Mouse (Mus musculus) ES-Bruce4 (cell line): ENCODE measurements around the gene Ints11. TPM values are rescaled to one million over a fixed set of nuclear protein-coding genes. Genes with fewer than 3 reads are reported as not detected.

Experiments
- H3K27ac ChIP-seq: 2 replicates; pipeline ENCODE4 v1.5.1; 2012; ENCODE audit warnings: low read length, inconsistent platforms; ENCODE audit not compliant: insufficient read depth
- H3K27me3 ChIP-seq: 2 replicates; pipeline ENCODE4 v1.6.1; 2012; ENCODE audit warnings: mild to moderate bottlenecking, low read length, inconsistent platforms; ENCODE audit not compliant: control insufficient read depth, poor library complexity, insufficient read depth, severe bottlenecking
- H3K36me3 ChIP-seq: 2 replicates; pipeline ENCODE4 v1.6.1; 2012; ENCODE audit warnings: inconsistent platforms, mild to moderate bottlenecking, low read length, moderate library complexity; ENCODE audit not compliant: control insufficient read depth, poor library complexity, insufficient read depth, severe bottlenecking
- H3K4me1 ChIP-seq: one replicate; pipeline ENCODE4 v1.8.1; 2011; ENCODE audit warnings: low read length; ENCODE audit not compliant: control insufficient read depth, insufficient read depth
- H3K4me3 ChIP-seq: 2 replicates; pipeline ENCODE4 v1.5.1; 2011; ENCODE audit warnings: low read depth, mild to moderate bottlenecking, low read length
- H3K9ac ChIP-seq: 2 replicates; pipeline ENCODE4 v1.6.1; 2012; ENCODE audit warnings: low read depth, mild to moderate bottlenecking, inconsistent platforms; ENCODE audit not compliant: poor library complexity, severe bottlenecking
- H3K9me3 ChIP-seq: replicated peaks from 2 replicates; pipeline ENCODE4 v1.6.1; 2012; ENCODE audit warnings: mild to moderate bottlenecking, low read length, inconsistent platforms; ENCODE audit not compliant: control insufficient read depth, poor library complexity, insufficient read depth, severe bottlenecking
- CTCF ChIP-seq: IDR thresholded peaks from one replicate; pipeline ENCODE4 v1.8.1; 2011; ENCODE audit warnings: low read depth, low read length
- EP300 ChIP-seq: IDR thresholded peaks from 2 replicates; pipeline ENCODE4 v1.6.1; 2011; ENCODE audit warnings: low read depth, low read length; ENCODE audit not compliant: insufficient read depth
- POLR2A ChIP-seq: IDR thresholded peaks from one replicate; pipeline ENCODE4 v1.8.1; 2011; ENCODE audit warnings: low read length; ENCODE audit not compliant: insufficient read depth
- polyA plus RNA-seq: library from polyadenylated mRNA; stranded (reverse); fragments of >200 nt; gene quantifications from 2 replicates; pipeline ENCODE4 v1.2.4, GENCODE M21; 2011; ENCODE audit warnings: low read depth; ENCODE audit not compliant: missing spikeins, insufficient read depth, insufficient read length

The Ints11 gene
- polyA plus RNA-seq, 1 experiment: 43.3 TPM

DNA sequence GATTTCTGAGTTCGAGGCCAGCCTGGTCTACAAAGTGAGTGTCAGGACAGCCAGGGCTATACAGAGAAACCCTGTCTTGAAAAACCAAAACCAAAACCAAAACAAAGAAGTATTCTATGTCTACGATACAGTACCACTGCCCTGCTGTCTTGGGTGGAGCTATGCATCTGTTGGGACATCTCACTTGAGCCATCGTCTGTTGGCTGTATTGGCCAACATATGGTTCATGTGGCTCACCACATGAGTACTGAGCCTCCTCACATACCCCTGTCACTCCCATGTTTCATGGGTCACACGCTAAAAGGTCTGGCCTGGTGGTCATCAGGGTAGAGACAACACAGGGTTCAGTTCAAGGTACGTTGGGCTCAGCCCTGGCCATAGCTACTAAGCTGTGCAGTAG lies 17.0 kb downstream of the Ints11 start:
- Histone ChIP-seq H3K4me3 (no peak overlapping the region), H3K9ac (no peak overlapping the region), H3K27me3 (no peaks in the 10 kb centered on the region), H3K9me3 (no peaks in the 10 kb centered on the region), H3K36me3 (peaks cover 39% of the 10 kb centered on the region), H3K4me1 (no peaks in the 10 kb centered on the region), H3K27ac (no peak overlapping the region)
- TF ChIP-seq CTCF (no peak), EP300 (no peak), POLR2A (no peak)

DNA sequence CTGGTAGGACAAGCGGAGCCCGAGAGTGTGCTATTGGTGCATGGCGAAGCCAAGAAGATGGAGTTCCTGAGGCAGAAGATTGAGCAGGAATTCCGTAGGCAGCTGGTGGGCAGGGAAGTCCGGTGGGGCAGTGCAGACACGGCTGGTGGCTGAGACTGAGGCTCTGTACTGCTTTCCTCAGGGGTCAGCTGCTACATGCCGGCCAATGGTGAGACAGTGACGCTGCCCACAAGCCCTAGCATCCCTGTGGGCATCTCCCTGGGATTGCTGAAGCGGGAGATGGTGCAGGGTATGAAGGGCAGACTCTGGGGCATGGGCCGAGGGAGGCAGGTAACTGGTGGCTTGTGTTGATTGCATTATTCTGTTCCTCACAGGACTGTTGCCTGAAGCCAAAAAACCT lies 18.3 kb downstream of the Ints11 start:
- TF ChIP-seq POLR2A (no peak), EP300 (no peak), CTCF (no peak)
- no peak overlapping the region for H3K4me3 ChIP-seq
- no peaks in the 10 kb centered on the region for H3K27me3 ChIP-seq
- no peak overlapping the region for H3K9ac ChIP-seq
- H3K9me3 ChIP-seq: no peaks in the 10 kb centered on the region
- peaks cover 39% of the 10 kb centered on the region for H3K36me3 ChIP-seq
- no peak overlapping the region for H3K27ac ChIP-seq
- no peaks in the 10 kb centered on the region for H3K4me1 ChIP-seq

DNA sequence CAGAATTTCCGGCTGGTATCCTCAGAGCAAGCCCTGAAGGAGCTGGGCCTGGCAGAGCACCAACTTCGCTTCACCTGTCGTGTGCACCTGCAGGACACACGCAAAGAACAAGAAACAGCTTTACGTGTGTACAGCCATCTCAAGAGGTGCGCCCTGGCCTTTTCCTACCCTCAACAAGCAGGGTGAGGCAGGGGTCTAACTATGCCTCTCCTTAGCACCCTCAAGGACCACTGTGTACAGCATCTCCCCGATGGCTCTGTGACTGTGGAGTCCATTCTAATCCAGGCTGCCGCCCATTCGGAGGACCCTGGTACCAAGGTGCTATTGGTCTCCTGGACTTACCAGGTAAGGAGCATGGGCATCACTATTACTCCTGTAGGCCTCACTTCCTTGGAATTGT lies 18.8 kb downstream of the Ints11 start:
- TF ChIP-seq CTCF (no peak), POLR2A (no peak), EP300 (no peak)
- Histone ChIP-seq H3K9ac (no peak overlapping the region), H3K9me3 (no peaks in the 10 kb centered on the region), H3K27me3 (no peaks in the 10 kb centered on the region), H3K4me1 (no peaks in the 10 kb centered on the region), H3K4me3 (no peak overlapping the region), H3K27ac (no peak overlapping the region), H3K36me3 (peaks cover 39% of the 10 kb centered on the region)

DNA sequence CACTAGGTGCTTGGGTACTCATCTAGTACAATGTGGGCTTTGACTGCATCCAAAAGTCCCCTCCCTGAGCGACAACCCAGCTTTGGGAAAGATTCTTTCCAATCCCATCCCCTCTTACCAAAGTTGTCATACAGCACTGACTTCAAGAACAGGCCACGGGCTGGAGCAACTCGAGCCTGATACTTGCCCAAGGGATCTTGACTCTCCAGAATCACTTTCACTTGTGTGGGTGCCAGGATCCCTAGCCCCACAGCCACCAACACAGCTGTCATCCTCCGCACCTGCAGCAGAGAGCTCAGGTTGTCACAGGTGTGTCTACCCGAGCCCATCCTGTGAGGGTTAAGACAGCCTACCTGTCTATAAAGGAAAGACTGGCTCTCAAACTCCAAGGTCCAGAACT lies 20.0 kb downstream of the Ints11 start:
- H3K27me3 ChIP-seq: no peaks in the 10 kb centered on the region
- H3K9ac ChIP-seq: no peak overlapping the region
- no peak overlapping the region for H3K4me3 ChIP-seq
- peaks cover 35% of the 10 kb centered on the region for H3K36me3 ChIP-seq
- no peak overlapping the region for H3K27ac ChIP-seq
- TF ChIP-seq CTCF: no peak
- TF ChIP-seq EP300: no peak
- no peak for TF ChIP-seq POLR2A
- H3K4me1 ChIP-seq: no peaks in the 10 kb centered on the region
- H3K9me3 ChIP-seq: no peaks in the 10 kb centered on the region

DNA sequence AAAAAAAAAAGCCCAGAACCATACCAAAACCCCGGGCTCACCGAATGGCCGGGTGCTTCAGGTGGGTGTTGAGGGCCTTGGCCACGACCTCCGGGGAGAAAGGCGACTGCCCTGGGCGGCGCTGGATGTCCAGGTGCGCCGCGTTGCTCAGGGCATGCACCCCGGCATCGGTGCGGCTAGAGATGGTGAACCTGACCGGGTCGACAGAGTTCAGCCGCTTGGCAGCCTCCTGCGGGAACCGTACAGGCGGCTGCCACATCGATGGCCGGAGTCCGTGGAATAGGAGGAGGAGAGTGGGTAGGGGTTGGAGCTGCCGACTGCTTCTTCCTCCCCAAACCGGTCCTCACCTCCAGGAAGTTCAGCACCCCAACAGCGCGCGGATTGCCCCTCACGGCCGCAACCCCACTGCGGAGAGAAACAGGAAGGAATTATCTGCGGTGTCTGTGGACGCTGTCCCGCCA lies 21.7 kb downstream of the Ints11 start:
- H3K9ac ChIP-seq: peak overlapping the region; percentile 78
- peak overlapping the region; percentile 68 for H3K4me3 ChIP-seq
- no peaks in the 10 kb centered on the region for H3K4me1 ChIP-seq
- no peaks in the 10 kb centered on the region for H3K27me3 ChIP-seq
- TF ChIP-seq POLR2A (no peak), CTCF (no peak), EP300 (no peak)
- no peaks in the 10 kb centered on the region for H3K9me3 ChIP-seq
- no peak overlapping the region for H3K27ac ChIP-seq
- peaks cover 28% of the 10 kb centered on the region for H3K36me3 ChIP-seq

DNA sequence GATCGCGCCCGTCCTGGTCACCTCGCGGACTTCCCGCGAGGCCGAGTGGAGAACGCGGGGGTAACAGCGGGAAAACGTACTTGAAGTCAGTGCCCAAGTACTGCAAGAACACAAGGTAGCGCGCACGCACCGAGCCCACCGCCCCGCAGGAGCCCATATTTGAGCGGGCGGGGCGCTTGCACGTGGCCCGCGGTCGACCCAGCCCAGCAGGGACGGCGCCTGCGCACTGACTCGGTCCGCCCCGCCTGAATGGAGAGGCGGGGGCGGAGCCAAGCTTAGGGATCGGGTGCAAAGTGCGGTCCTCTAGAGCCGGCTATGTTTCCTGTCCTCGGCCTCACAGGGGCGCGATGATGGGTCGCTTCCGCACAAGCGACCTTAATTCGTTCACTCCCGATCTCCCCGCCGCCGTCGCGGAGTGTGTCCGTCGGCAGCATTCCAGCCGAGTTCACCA lies 22.2 kb downstream of the Ints11 start, which contains the start of the genes Pusl1 and Acap3:
Pusl1 (minus strand) TSS at position 231 of the 451 bp plus-strand sequence.
Acap3 (plus strand) TSS at position 272 of the 451 bp plus-strand sequence.
- Histone ChIP-seq H3K9me3 (no peaks in the 10 kb centered on the region), H3K4me1 (no peaks in the 10 kb centered on the region), H3K27me3 (no peaks in the 10 kb centered on the region), H3K4me3 (peak within 1 kb of the TSS; percentile 77), H3K36me3 (peaks cover 25% of the 10 kb centered on the region), H3K9ac (peak within 1 kb of the TSS; percentile 78), H3K27ac (no peak within 1 kb of the TSS)
- TF ChIP-seq CTCF (no peak), EP300 (no peak), POLR2A (no peak)
